Mouse (Mus musculus): ENCODE measurements at regions not wholly inside any gene's neighbourhood (a gene's known extent, or its start where the extent isn't known, plus 50 kb on each side); places are given as distances from the start of the nearest gene placed in this dataset.

GRCm38 (mm10) chr13:6040663-6041062 lies 179.4 kb downstream of the Klf6 start:
- no peak for ATAC-seq (replicated peaks; ENCODE audit: low FRiP score, low TSS enrichment, poor library complexity, severe bottlenecking)

- no peak for ATAC-seq (replicated peaks; ENCODE audit: low FRiP score, low TSS enrichment, poor library complexity, severe bottlenecking)
These were observed 181.2 kb downstream of the Klf6 start for GRCm38 (mm10) chr13:6042495-6042894.

- no peak for ATAC-seq (replicated peaks; ENCODE audit: low FRiP score, low TSS enrichment, poor library complexity, severe bottlenecking)
These were observed 198.4 kb downstream of the Klf6 start for GRCm38 (mm10) chr13:6059515-6060228.

GRCm38 (mm10) chr13:6060229-6060845 lies 199.1 kb downstream of the Klf6 start:
- no peak for ATAC-seq (replicated peaks; ENCODE audit: low FRiP score, low TSS enrichment, poor library complexity, severe bottlenecking)

GRCm38 (mm10) chr13:6062305-6062704 lies 201.0 kb downstream of the Klf6 start:
- no peak for ATAC-seq (replicated peaks; ENCODE audit: low FRiP score, low TSS enrichment, poor library complexity, severe bottlenecking)

GRCm38 (mm10) chr13:6062729-6063386 lies 201.6 kb downstream of the Klf6 start:
- no peak for ATAC-seq (replicated peaks; ENCODE audit: low FRiP score, low TSS enrichment, poor library complexity, severe bottlenecking)

GRCm38 (mm10) chr13:6076978-6077825 lies 215.9 kb downstream of the Klf6 start:
- no peak for ATAC-seq (replicated peaks; ENCODE audit: low FRiP score, low TSS enrichment, poor library complexity, severe bottlenecking)

- ATAC-seq (replicated peaks; ENCODE audit: low FRiP score, low TSS enrichment, poor library complexity, severe bottlenecking): no peak
These were observed 224.6 kb downstream of the Klf6 start for GRCm38 (mm10) chr13:6085891-6086290.

- no peak for ATAC-seq (replicated peaks; ENCODE audit: low FRiP score, low TSS enrichment, poor library complexity, severe bottlenecking)
These were observed 247.9 kb downstream of the Klf6 start for GRCm38 (mm10) chr13:6109018-6109657.

- no peak for ATAC-seq (replicated peaks; ENCODE audit: low FRiP score, low TSS enrichment, poor library complexity, severe bottlenecking)
These were observed 258.4 kb downstream of the Klf6 start for GRCm38 (mm10) chr13:6119703-6120102.

- no peak for ATAC-seq (replicated peaks; ENCODE audit: low FRiP score, low TSS enrichment, poor library complexity, severe bottlenecking)
These were observed 266.0 kb downstream of the Klf6 start for GRCm38 (mm10) chr13:6127311-6127710.

- ATAC-seq (replicated peaks; ENCODE audit: low FRiP score, low TSS enrichment, poor library complexity, severe bottlenecking): no peak
These were observed 267.6 kb downstream of the Klf6 start for GRCm38 (mm10) chr13:6128903-6129302.

GRCm38 (mm10) chr13:6131363-6131762 lies 270.1 kb downstream of the Klf6 start:
- no peak for ATAC-seq (replicated peaks; ENCODE audit: low FRiP score, low TSS enrichment, poor library complexity, severe bottlenecking)

- ATAC-seq (replicated peaks; ENCODE audit: low FRiP score, low TSS enrichment, poor library complexity, severe bottlenecking): no peak
These were observed 275.9 kb downstream of the Klf6 start for GRCm38 (mm10) chr13:6137170-6137569.

- no peak for ATAC-seq (replicated peaks; ENCODE audit: low FRiP score, low TSS enrichment, poor library complexity, severe bottlenecking)
These were observed 281.5 kb downstream of the Klf6 start for GRCm38 (mm10) chr13:6142771-6143170.

- no peak for ATAC-seq (replicated peaks; ENCODE audit: low FRiP score, low TSS enrichment, poor library complexity, severe bottlenecking)
These were observed 292.4 kb downstream of the Klf6 start for GRCm38 (mm10) chr13:6153657-6154056.

GRCm38 (mm10) chr13:6156191-6156590 lies 294.9 kb downstream of the Klf6 start:
- ATAC-seq (replicated peaks; ENCODE audit: low FRiP score, low TSS enrichment, poor library complexity, severe bottlenecking): no peak

- no peak for ATAC-seq (replicated peaks; ENCODE audit: low FRiP score, low TSS enrichment, poor library complexity, severe bottlenecking)
These were observed 295.7 kb downstream of the Klf6 start for GRCm38 (mm10) chr13:6157029-6157428.

- no peak for ATAC-seq (replicated peaks; ENCODE audit: low FRiP score, low TSS enrichment, poor library complexity, severe bottlenecking)
These were observed 296.7 kb downstream of the Klf6 start for GRCm38 (mm10) chr13:6157946-6158345.

All from megakaryocyte-erythroid progenitor cell, adult 5-6 weeks (primary cell).